Mouse (Mus musculus) cerebellum, postnatal 14 days (tissue): Measurements from ENCODE around the gene Mfsd4a.
A peak's percentile ranks its signal among the peaks of the same experiment; 100 is the strongest.

Experiments used
- DNase-seq, 2 experiments: peaks; one replicate each; pipeline ENCODE4 v3.0.0; 2021; ENCODE audit warnings: mixed read lengths in 2 of 2

The Mfsd4a gene

DNA sequence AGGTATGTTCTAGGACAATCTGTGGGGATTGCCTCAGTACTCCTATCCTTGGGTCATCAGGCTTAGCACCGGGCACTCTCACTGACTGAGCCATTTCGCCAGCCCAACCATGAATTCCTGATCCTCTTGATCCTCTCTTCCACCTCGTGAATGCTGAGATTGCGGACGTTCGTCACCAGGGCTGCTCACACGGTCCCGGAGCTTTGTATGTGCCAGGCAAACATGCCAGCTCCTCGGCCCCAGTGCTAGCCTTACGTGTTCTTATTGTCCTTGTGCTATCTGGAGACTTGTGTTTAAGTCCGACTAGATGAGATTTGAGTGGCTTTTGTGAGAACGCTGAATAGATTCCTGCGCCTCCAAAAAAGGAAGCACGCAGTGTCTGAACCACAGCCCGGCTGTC, 80.4 kb downstream of the Mfsd4a start:
- no peak for DNase-seq

DNA sequence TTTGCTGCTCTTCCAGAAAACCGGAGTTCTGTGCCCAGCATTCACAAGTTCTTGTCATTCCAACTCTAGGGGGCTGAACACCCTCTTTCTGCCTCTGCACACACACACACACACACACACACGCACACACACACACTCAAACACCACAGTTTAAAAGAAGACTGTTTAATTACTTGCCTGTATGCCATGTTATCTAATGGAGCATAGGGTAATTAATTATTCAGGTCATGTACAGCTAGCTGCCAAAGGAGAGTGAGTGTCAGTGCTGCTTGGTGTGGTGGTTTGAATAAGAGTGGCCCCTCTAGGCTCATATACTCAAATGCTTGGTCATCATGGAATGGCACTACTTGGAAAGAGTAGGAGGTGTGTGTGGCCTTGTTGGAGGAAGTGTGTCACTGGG, 84.1 kb downstream of the Mfsd4a start:
- DNase-seq = no peak

- DNase-seq = peak; percentile 91 to 92
Observed at GRCm38 (mm10) chr1:131982907-131983306, 85.0 kb downstream of the Mfsd4a start.

- peak; percentile 83 to 88 for DNase-seq
Observed at GRCm38 (mm10) chr1:131981378-131982013, 86.4 kb downstream of the Mfsd4a start.

DNA sequence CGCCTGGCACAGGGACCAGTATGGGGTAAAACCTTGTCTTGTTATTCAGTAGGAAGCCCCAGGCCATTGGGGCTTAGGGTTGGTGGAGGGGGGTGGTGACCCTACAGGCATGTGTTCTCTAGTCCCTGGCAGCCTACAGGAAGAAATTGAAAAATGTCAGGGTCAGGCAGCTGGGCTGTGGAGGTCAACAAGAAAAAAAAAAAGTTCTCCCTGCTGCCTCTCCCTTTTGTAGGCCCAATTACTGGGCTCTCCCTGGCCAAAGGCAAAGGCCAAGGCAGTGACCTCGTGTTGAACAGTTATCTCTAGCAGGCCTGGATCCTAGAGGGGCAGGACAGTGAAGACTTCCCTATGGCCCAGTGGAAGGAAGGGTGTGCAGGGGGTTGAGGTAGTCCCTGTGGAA, 87.4 kb downstream of the Mfsd4a start:
- no peak for DNase-seq

GRCm38 (mm10) chr1:131976886-131977285, 91.0 kb downstream of the Mfsd4a start:
- no peak for DNase-seq

- DNase-seq = no peak
Observed at GRCm38 (mm10) chr1:131973991-131974390, 93.9 kb downstream of the Mfsd4a start.
